Mouse (Mus musculus): ENCODE results near the gene Rps6ka4. TPM values are rescaled to one million over a fixed set of nuclear protein-coding genes. Genes with fewer than 3 reads are reported as not detected.

The Rps6ka4 gene
- polyA plus RNA-seq, 1 experiment: 39.3 TPM

DNA sequence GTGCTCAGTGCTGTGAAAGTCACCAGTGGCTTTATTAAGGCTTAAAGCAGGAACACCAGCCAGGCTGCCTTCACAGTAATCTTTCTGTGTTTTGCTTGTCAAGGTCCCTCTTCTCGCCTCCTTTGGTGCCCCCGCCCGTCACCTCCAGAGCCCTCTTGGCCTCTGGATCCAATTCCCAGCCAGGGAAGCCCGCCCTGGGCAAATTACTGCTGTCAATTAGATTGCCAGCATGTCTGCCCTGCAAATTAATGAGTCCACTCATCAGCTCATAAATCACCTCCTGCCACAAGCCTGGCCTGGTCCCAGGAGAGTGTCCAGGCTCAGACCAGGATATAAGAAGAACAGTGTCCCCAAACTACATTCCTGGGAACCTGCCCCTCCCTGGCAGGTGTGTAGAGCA is 26.1 kb downstream of the Rps6ka4 start:
- H3K4me3 ChIP-seq (ENCODE audit: insufficient read depth, low read length): no peak overlapping the region
- TF ChIP-seq CTCF (IDR thresholded peaks at IDR 0.05; ENCODE audit: extremely low read depth, insufficient read depth, low read length) (no peak), POLR2A (IDR thresholded peaks at IDR 0.05; ENCODE audit: extremely low read depth, insufficient read depth, low read length) (no peak)
- H3K4me1 ChIP-seq (ENCODE audit: control insufficient read depth, insufficient read depth, low read length): no peaks in the 10 kb centered on the region
- no peak overlapping the region for H3K27ac ChIP-seq (ENCODE audit: insufficient read depth, low read length)

Other genes with a start within 250 kb of the Rps6ka4 start
- gene Ccdc88b, start 17.6 kb upstream of the Rps6ka4 start, polyA plus RNA-seq (2012; rRNA removed): 1.9 and 4.0 TPM in 2 replicates
- gene Trmt112, start 69.1 kb upstream of the Rps6ka4 start, polyA plus RNA-seq (2012; rRNA removed): 95.8 and 96.5 TPM in 2 replicates
- gene Prdx5, start 69.5 kb upstream of the Rps6ka4 start, polyA plus RNA-seq (2012; rRNA removed): 366 and 368 TPM in 2 replicates
- gene Esrra, start 81.2 kb upstream of the Rps6ka4 start, polyA plus RNA-seq (2012; rRNA removed): 59.2 and 62.9 TPM in 2 replicates
- gene Catsperz, start 84.7 kb upstream of the Rps6ka4 start, polyA plus RNA-seq (2012; rRNA removed): 31.9 and 33.9 TPM in 2 replicates
- 57.1 and 59.0 TPM in 2 replicates for gene Kcnk4, start 93.9 kb upstream of the Rps6ka4 start, polyA plus RNA-seq (2012; rRNA removed)
- 60.4 and 66.3 TPM in 2 replicates for gene Bad, start 101.2 kb upstream of the Rps6ka4 start, polyA plus RNA-seq (2012; rRNA removed)
- 117 and 121 TPM in 2 replicates for gene Gpr137, start 101.8 kb upstream of the Rps6ka4 start, polyA plus RNA-seq (2012; rRNA removed)
- gene Ppp1r14b, start 134.3 kb upstream of the Rps6ka4 start, polyA plus RNA-seq (2012; rRNA removed): 48.3 and 49.4 TPM in 2 replicates
- gene Plcb3, start 135.8 kb upstream of the Rps6ka4 start, polyA plus RNA-seq (2012; rRNA removed): 17.4 and 18.4 TPM in 2 replicates
- 215 and 217 TPM in 2 replicates for gene Fkbp2, start 139.9 kb upstream of the Rps6ka4 start, polyA plus RNA-seq (2012; rRNA removed)
- 99.6 and 107 TPM in 2 replicates for gene Vegfb, start 147.0 kb upstream of the Rps6ka4 start, polyA plus RNA-seq (2012; rRNA removed)
- gene Dnajc4, start 151.9 kb upstream of the Rps6ka4 start, polyA plus RNA-seq (2012; rRNA removed): 39.1 and 40.3 TPM in 2 replicates
- 13.4 and 13.9 TPM in 2 replicates for gene Nudt22, start 155.5 kb upstream of the Rps6ka4 start, polyA plus RNA-seq (2012; rRNA removed)
- gene Trpt1, start 155.5 kb upstream of the Rps6ka4 start, polyA plus RNA-seq (2012; rRNA removed): 24.2 and 25.8 TPM in 2 replicates
- 5.6 and 6.0 TPM in 2 replicates for gene Fermt3, start 178.8 kb upstream of the Rps6ka4 start, polyA plus RNA-seq (2012; rRNA removed)
- 133 and 140 TPM in 2 replicates for gene Stip1, start 199.3 kb upstream of the Rps6ka4 start, polyA plus RNA-seq (2012; rRNA removed)
- gene Macrod1, start 216.2 kb upstream of the Rps6ka4 start, polyA plus RNA-seq (2012; rRNA removed): 19.1 and 22.2 TPM in 2 replicates

Measured in cortical plate, adult 2 months (tissue).